Mouse (Mus musculus) cerebellum, adult 2 months (tissue): ENCODE data around the gene Sardh.

Experiments used
- CTCF ChIP-seq: fragments of 200-500 bp; IDR thresholded peaks from 2 replicates; pipeline ENCODE4 v1.5.1; 2011; ENCODE audit warnings: low read depth, mild to moderate bottlenecking, control low read depth, low read length, moderate library complexity, borderline replicate concordance; ENCODE audit not compliant: insufficient read depth
- POLR2A ChIP-seq: fragments of 200-500 bp; IDR thresholded peaks from 2 replicates; pipeline ENCODE4 v1.6.1; 2011; ENCODE audit warnings: low read length, control low read depth, borderline replicate concordance; ENCODE audit not compliant: insufficient read depth

- TF ChIP-seq POLR2A (no peak), CTCF (no peak)
Measured at GRCm38 (mm10) chr2:27156596-27156995, 91.5 kb downstream of the Sardh start.
